ENCODE assay signal across 8 mouse cellular contexts in the genomic region with DNA sequence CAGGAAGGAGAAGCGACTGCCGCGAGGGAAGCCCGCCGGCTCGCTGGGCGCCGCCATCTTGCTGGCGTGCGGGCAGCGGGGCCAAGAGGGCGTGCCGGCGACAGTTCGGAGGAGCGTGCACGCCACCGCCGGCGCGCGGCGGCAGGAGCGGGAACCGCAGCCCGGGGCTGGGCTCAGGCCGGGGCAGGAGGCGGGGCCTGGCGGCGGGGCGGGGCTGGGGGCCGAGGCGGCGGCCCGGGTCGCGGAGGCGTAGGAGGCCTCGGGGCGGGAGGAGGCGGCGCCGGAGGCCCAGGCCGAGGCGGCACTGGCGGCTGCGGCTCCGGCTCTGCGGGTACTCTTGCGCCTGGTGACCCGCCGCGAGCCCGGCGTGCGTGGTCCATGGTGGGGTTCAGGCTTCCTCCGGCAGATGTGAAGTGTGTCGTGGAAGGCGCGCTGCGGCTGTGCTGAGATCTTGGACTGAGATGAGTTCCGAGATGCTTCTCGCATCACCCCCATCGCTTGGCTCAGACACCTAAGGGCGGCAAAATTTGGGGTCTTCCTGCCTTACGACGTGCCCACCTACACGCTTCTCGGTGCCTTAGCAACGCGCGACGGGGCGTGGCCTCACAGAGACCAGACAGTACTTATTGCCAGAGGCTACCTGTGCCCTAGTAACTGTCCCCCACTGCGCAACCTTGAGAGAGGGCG. TPM values are rescaled to one million over a fixed set of nuclear protein-coding genes. Genes with fewer than 3 reads are reported as not detected.
DNase-seq lines count a peak whose midpoint lies in the region; ATAC-seq and TF ChIP-seq lines count a peak whose summit lies in the region.

A gene (minus strand): TSS at position 146 of the 687 bp plus-strand sequence.
A gene (plus strand): TSS at position 224 of the 687 bp plus-strand sequence.

- peak; percentile 90 for DNase-seq in R1 (ENCODE audit: low read depth, low spot score)
- peak; percentile 90 to 96 for DNase-seq in cerebellum, postnatal 25 days
- peak; percentile 74 to 80 for DNase-seq in frontal cortex, postnatal 36 days (ENCODE audit: low spot score in 2 of 2)
- peak; percentile 83 to 87 for DNase-seq in left cerebral cortex, adult 2 months (ENCODE audit: extremely low spot score in 1 of 2, low spot score in 2 of 2)
- peak; percentile 72 to 75 for DNase-seq in right cerebral cortex, adult 2 months (ENCODE audit: low spot score in 2 of 2)
- DNase-seq in urinary bladder, postnatal 14 days (ENCODE audit: low spot score), result peak; percentile 90

- intact Hi-C loops in left cerebral cortex, adult 2 months (cut with DNase I), result no loop called here

- no peaks in the 10 kb centered on the region for H3K27me3 ChIP-seq in hindbrain, embryonic 15.5 days

- peak within 1 kb of the TSS; percentile 59 for H3K4me3 ChIP-seq in hindbrain, embryonic 15.5 days
- peak within 1 kb of the TSS; percentile 55 for H3K4me3 ChIP-seq in left cerebral cortex, adult 2 months

- peaks cover 26% of the 10 kb centered on the region for H3K36me3 ChIP-seq in hindbrain, embryonic 15.5 days

- peak within 1 kb of the TSS; percentile 95 for H3K27ac ChIP-seq in hindbrain, embryonic 15.5 days (replicated peaks)
- H3K27ac ChIP-seq in left cerebral cortex, adult 2 months, result peak within 1 kb of the TSS; percentile 93

- peak; percentile 91 for ATAC-seq in hindbrain, embryonic 15.5 days (ENCODE audit: low FRiP score, low read depth)
- peak; percentile 93 for ATAC-seq in megakaryocyte, adult 5-6 weeks (ENCODE audit: poor library complexity, severe bottlenecking)

- peaks cover 31% of the 10 kb centered on the region for H3K4me1 ChIP-seq in hindbrain, embryonic 15.5 days (replicated peaks)

- H3K4me2 ChIP-seq in hindbrain, embryonic 15.5 days, result peak within 1 kb of the TSS; percentile 67

- peak within 1 kb of the TSS; percentile 84 for H3K9ac ChIP-seq in hindbrain, embryonic 15.5 days

- peak; percentile 38 for TF ChIP-seq CTCF in left cerebral cortex, adult 2 months (IDR thresholded peaks at IDR 0.05)

- no peaks in the 10 kb centered on the region for H3K9me3 ChIP-seq in hindbrain, embryonic 15.5 days

- WGBS in hindbrain, embryonic 15.5 days, result under 1% methylated on average over 55 of the region's 76 CpGs

RNA-seq across cellular contexts. Expression of the first gene that starts in this region (rescaled TPM):
- polyA plus RNA-seq in hindbrain, embryonic 15.5 days (2015; fragmentation: Nextera tagmentation; extraction: Ambion mirVana), result 36.5 and 36.6 TPM in 2 replicates
- 10 to 100 TPM; 20.0 to 23.2 TPM for total RNA-seq in left cerebral cortex, adult 2 months (2021)
- total RNA-seq in megakaryocyte, adult 5-6 weeks (2015), result 18.1 and 21.8 TPM in 2 replicates
- total RNA-seq in megakaryocyte, adult 5-6 weeks (2017), result 31.6 and 36.2 TPM in 2 replicates

RNA-seq across cellular contexts. Expression of the second gene that starts in this region (rescaled TPM):
- polyA plus RNA-seq in hindbrain, embryonic 15.5 days (2015; fragmentation: Nextera tagmentation; extraction: Ambion mirVana), result 1.5 and 2.3 TPM in 2 replicates
- total RNA-seq in left cerebral cortex, adult 2 months (2021), result 1 to 10 TPM; 3.2 to 3.9 TPM
- total RNA-seq in megakaryocyte, adult 5-6 weeks (2015), result 1.5 and 1.7 TPM in 2 replicates
- total RNA-seq in megakaryocyte, adult 5-6 weeks (2017), result 0.62 and 1.9 TPM in 2 replicates

Comparison
In these comparisons a context has a peak if more than half of its experiments do, and no peak if none do; other contexts are left out.
1. Peak in every context shown above with its lines: DNase-seq, ATAC-seq, H3K4me3 ChIP-seq and H3K27ac ChIP-seq.